Mouse (Mus musculus): Measurements from ENCODE around the gene Rnf41.

GRCm38 (mm10) chr10:128441324-128442119 is 30.1 kb downstream of the Rnf41 start:
- no peak for TF ChIP-seq GATA1 (IDR thresholded peaks at IDR 0.05; ENCODE audit: low read length)
- TF ChIP-seq TAL1 (IDR thresholded peaks at IDR 0.05; ENCODE audit: low read length) = no peak
